Mouse (Mus musculus) midbrain, embryonic 13.5 days (tissue): ENCODE measurements around the gene Setd4. TPM values are rescaled to one million over a fixed set of nuclear protein-coding genes. Genes with fewer than 3 reads are reported as not detected.
A peak's percentile ranks its signal among the peaks of the same experiment; 100 is the strongest.

Experiments
- ATAC-seq: fragments of 200-750 bp; cut with Nextera tagmentation; 2 replicates; pipeline ENCODE4 v1.8.0; 2017; ENCODE audit warnings: mild to moderate bottlenecking, moderate TSS enrichment, moderate library complexity
- H3K27ac ChIP-seq: fragments of 300-500 bp; sonication (generic); 2 replicates; pipeline ENCODE4 v1.5.1; 2015; ENCODE audit warnings: inconsistent platforms, mild to moderate bottlenecking, moderate library complexity
- H3K27me3 ChIP-seq: fragments of 300-500 bp; sonication (generic); 2 replicates; pipeline ENCODE4 v1.6.1; 2015; ENCODE audit warnings: mild to moderate bottlenecking, inconsistent platforms
- H3K36me3 ChIP-seq: fragments of 300-500 bp; sonication (generic); 2 replicates; pipeline ENCODE4 v1.6.1; 2015; ENCODE audit warnings: mild to moderate bottlenecking, inconsistent platforms
- H3K4me1 ChIP-seq: fragments of 300-500 bp; sonication (generic); replicated peaks from 2 replicates; pipeline ENCODE4 v1.6.1; 2015; ENCODE audit warnings: inconsistent platforms
- H3K4me2 ChIP-seq: fragments of 300-500 bp; sonication (generic); replicated peaks from 2 replicates; pipeline ENCODE4 v1.6.1; 2015; ENCODE audit warnings: moderate library complexity, mild to moderate bottlenecking, inconsistent platforms
- H3K4me3 ChIP-seq: fragments of 300-500 bp; sonication (generic); replicated peaks from 2 replicates; pipeline ENCODE4 v1.5.1; 2015; ENCODE audit warnings: mild to moderate bottlenecking, inconsistent platforms
- H3K9ac ChIP-seq: fragments of 300-500 bp; sonication (generic); replicated peaks from 2 replicates; pipeline ENCODE4 v1.6.1; 2015; ENCODE audit warnings: mild to moderate bottlenecking, inconsistent platforms
- H3K9me3 ChIP-seq: fragments of 300-500 bp; sonication (generic); 2 replicates; pipeline ENCODE4 v1.6.1; 2016; ENCODE audit warnings: mild to moderate bottlenecking, inconsistent platforms
- WGBS: fragments of 180-500 bp; shearing (Covaris S2); methylation state at CpG from one replicate; pipeline ENCODE4 v1.1.7; 2015; 5-methylcytosine and 5-hydroxymethylcytosine counted together
- polyA plus RNA-seq: library from polyadenylated mRNA; unstranded; fragments of >200 nt; fragmentation: Nextera tagmentation; extraction: Ambion mirVana; gene quantifications from 2 replicates; pipeline ENCODE4 v1.2.1, GENCODE M21; 2015

The Setd4 gene
- polyA plus RNA-seq, 1 experiment from 2014 or later, result 16.4 TPM

- under 1% methylated on average over 32 of the region's 32 CpGs for WGBS
- peak; percentile 53 for ATAC-seq
- H3K9ac ChIP-seq, result peak overlapping the region; percentile 76
These were observed 3.8 kb upstream of the Setd4 start for GRCm38 (mm10) chr16:93607669-93608101.

GRCm38 (mm10) chr16:93606146-93606545 is 2.3 kb upstream of the Setd4 start:
- H3K36me3 ChIP-seq, result peaks cover 20% of the 10 kb centered on the region
- H3K9ac ChIP-seq, result no peak overlapping the region
- peaks cover 38% of the 10 kb centered on the region for H3K4me1 ChIP-seq
- 89% methylated on average over 7 of the region's 7 CpGs for WGBS
- no peaks in the 10 kb centered on the region for H3K9me3 ChIP-seq
- no peak overlapping the region for H3K27ac ChIP-seq
- no peak overlapping the region for H3K4me2 ChIP-seq
- H3K27me3 ChIP-seq, result 0 out of 2 replicates have a peak, but pooled peaks cover 5% of the 10 kb centered on the region
- no peak for ATAC-seq
- no peak overlapping the region for H3K4me3 ChIP-seq

More at GRCm38 (mm10) chr16:93607669-93608101, 3.8 kb upstream of the Setd4 start:
- peak overlapping the region; percentile 83 for H3K27ac ChIP-seq
- no peaks in the 10 kb centered on the region for H3K9me3 ChIP-seq
- H3K4me1 ChIP-seq, result peaks cover 36% of the 10 kb centered on the region
- H3K27me3 ChIP-seq, result 0 out of 2 replicates have a peak, but pooled peaks cover 5% of the 10 kb centered on the region
- peak overlapping the region; percentile 73 for H3K4me3 ChIP-seq
- peaks cover 33% of the 10 kb centered on the region for H3K36me3 ChIP-seq
- peak overlapping the region; percentile 84 for H3K4me2 ChIP-seq

DNA sequence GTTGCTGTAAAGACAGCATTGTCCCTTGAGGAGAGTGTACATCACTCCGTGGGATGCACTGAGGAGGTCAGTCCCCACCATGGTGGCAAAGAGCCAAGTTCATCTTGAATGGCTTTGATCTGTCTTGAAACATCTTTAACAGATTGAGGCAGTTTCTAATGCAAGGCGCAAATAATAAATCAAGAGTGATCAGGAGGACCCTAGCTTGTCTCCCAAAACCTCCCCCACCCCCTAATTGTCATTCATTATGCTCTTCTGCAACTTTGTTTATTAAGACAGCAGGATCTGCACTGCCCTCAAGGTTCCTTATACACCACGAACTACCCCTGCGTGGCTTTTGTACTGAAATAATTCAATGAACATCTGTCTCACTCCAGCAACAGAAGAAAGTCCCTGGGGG is 1.7 kb upstream of the Setd4 start, which contains the start of gene Cbr1:
TSS of gene Cbr1 (plus strand) at position 301 of the 400 bp plus-strand sequence.
- H3K27ac ChIP-seq, result peak within 1 kb of the TSS; percentile 93
- no peaks in the 10 kb centered on the region for H3K9me3 ChIP-seq
- peaks cover 38% of the 10 kb centered on the region for H3K4me1 ChIP-seq
- H3K4me3 ChIP-seq, result peak within 1 kb of the TSS; percentile 49
- peaks cover 14% of the 10 kb centered on the region for H3K36me3 ChIP-seq
- peak within 1 kb of the TSS; percentile 64 for H3K9ac ChIP-seq
- 59% methylated on average over 4 of the region's 4 CpGs for WGBS
- no peak for ATAC-seq
- 0 out of 2 replicates have a peak, but pooled peaks cover 5% of the 10 kb centered on the region for H3K27me3 ChIP-seq
- peak within 1 kb of the TSS; percentile 73 for H3K4me2 ChIP-seq

DNA sequence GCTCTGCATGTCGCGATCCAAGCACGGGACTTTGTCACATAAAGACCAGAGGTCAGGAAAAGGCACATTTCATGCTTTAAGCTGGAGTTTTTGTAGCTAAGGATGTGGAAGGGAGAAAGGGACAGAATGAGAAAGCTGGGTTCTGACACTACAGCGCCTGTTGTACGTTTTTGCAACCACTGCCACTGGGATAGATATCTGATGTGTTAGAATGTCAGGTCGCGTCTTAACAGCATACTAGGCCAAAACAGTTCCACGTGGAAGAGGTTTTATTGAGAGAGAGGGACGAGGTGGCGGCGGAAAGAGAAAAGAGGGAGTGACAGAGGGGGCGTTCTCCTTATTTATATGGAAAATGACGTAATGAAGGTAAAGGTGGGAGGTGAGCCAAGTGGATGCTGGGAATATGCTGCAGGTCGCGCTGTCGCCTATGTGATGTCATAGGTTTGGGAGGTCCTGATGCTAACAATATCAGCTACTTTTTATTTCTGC is 662 bp upstream of the Setd4 start:
- Histone ChIP-seq H3K9ac (peak overlapping the region; percentile 64), H3K9me3 (no peaks in the 10 kb centered on the region), H3K4me3 (peak overlapping the region; percentile 49), H3K4me2 (peak overlapping the region; percentile 73), H3K27me3 (0 out of 2 replicates have a peak, but pooled peaks cover 5% of the 10 kb centered on the region), H3K36me3 (peaks cover 6% of the 10 kb centered on the region; the same call in 1 of the 2 replicates), H3K4me1 (peaks cover 33% of the 10 kb centered on the region), H3K27ac (peak overlapping the region; percentile 93)
- WGBS, result 1% methylated on average over 16 of the region's 16 CpGs
- no peak for ATAC-seq

DNA sequence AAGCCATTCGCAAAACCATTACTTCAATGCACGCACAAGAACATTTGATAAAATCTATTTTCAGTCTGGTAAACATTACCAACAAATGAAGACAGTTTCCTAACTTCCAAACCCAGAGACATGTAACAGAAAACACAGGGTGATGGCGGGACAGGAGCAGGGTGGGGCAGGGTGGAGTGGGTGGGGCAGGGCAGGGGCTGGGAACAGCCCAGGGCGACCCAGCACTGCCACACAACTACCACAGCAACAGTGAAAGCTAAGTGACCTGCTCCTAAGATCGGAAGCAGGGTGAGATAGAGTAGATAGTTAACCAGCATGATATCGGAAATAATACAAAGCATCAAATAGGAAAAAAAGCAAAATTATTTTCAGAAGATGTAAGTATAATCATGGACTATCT is 4.4 kb downstream of the Setd4 start:
- 87% methylated on average over 6 of the region's 6 CpGs for WGBS
- no peak overlapping the region for H3K9ac ChIP-seq
- no peaks in the 10 kb centered on the region for H3K9me3 ChIP-seq
- H3K4me1 ChIP-seq, result peaks cover 9% of the 10 kb centered on the region
- no peak overlapping the region for H3K27ac ChIP-seq
- no peaks in the 10 kb centered on the region for H3K27me3 ChIP-seq
- no peak overlapping the region for H3K4me3 ChIP-seq
- ATAC-seq, result no peak
- H3K36me3 ChIP-seq, result peaks cover 40% of the 10 kb centered on the region
- no peak overlapping the region for H3K4me2 ChIP-seq

DNA sequence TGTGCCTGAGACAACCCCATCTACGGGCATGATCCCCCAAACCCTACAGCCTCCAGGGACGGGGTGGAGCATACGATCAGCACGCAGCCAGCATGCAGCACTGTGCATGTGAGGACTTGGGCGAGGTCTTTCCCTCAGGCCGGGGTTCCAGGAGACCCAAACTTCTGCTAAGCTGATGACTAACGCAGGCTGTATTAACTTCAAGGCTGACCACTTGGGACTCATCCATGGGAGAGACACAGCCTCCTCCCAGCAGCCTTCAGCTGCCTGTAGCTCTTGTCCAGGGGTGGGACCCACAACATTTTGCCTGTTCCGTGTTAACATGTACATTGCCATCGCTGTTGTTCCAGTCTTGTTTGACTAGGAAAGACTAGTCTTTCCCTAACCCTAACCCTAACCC is 6.3 kb downstream of the Setd4 start:
- WGBS, result 93% methylated on average over 9 of the region's 9 CpGs
- H3K36me3 ChIP-seq, result peaks cover 55% of the 10 kb centered on the region
- H3K4me2 ChIP-seq, result no peak overlapping the region
- no peak overlapping the region for H3K4me3 ChIP-seq
- no peak for ATAC-seq
- H3K27me3 ChIP-seq, result no peaks in the 10 kb centered on the region
- no peaks in the 10 kb centered on the region for H3K9me3 ChIP-seq
- peaks cover under 1% of the 10 kb centered on the region; the same call in 1 of the 2 replicates for H3K4me1 ChIP-seq
- H3K27ac ChIP-seq, result no peak overlapping the region
- no peak overlapping the region for H3K9ac ChIP-seq

GRCm38 (mm10) chr16:93596807-93597206 is 7.1 kb downstream of the Setd4 start:
- Histone ChIP-seq H3K4me2 (no peak overlapping the region), H3K27ac (no peak overlapping the region), H3K9me3 (no peaks in the 10 kb centered on the region), H3K4me3 (no peak overlapping the region), H3K9ac (no peak overlapping the region), H3K4me1 (no peaks in the 10 kb centered on the region), H3K36me3 (peaks cover 55% of the 10 kb centered on the region), H3K27me3 (no peaks in the 10 kb centered on the region)
- no peak for ATAC-seq
- WGBS, result 93% methylated on average over 7 of the region's 7 CpGs

DNA sequence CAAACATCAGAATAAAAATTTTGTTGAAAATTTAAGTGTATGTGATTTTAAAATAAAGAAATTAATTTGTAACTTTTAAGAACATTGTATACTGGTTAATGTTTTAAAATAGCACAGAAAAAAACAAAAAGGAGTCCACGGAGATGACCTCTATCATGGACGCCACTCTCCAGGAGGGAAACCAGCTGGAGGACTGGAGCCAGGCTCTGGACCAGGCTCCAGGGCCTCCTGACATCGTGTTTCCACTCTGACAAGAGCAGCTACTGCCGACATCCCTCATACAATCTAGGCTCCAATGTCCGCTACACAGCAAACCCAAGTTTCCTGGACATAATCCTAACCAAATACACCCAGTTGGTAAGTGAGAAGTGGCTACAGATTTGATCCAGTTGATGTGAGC is 8.1 kb downstream of the Setd4 start:
- 92% methylated on average over 5 of the region's 5 CpGs for WGBS

DNA sequence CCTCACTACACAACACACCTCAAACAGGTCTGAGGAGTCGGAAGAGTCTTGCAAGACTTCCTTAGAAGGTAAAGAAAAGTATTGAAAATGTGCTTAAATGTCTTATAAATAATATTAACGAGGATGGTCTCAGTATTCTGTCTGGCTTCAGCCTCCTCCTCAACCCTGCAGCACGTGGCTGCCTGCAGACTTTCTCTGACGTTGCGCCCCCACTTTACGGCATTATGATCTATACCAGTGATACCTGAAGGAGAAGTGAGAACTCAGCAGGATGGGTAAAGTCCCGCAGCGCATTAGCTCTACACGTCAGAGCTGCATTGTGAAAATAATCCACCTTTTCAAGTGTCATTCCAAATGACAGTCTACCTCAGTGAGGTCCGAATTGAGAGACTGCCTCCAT is 9.4 kb downstream of the Setd4 start:
- no peaks in the 10 kb centered on the region for H3K9me3 ChIP-seq
- no peak for ATAC-seq
- H3K4me3 ChIP-seq, result no peak overlapping the region
- 90% methylated on average over 10 of the region's 10 CpGs for WGBS
- no peaks in the 10 kb centered on the region for H3K4me1 ChIP-seq
- H3K27ac ChIP-seq, result no peak overlapping the region
- no peak overlapping the region for H3K9ac ChIP-seq
- no peaks in the 10 kb centered on the region for H3K27me3 ChIP-seq
- H3K36me3 ChIP-seq, result peaks cover 74% of the 10 kb centered on the region
- no peak overlapping the region for H3K4me2 ChIP-seq

More for the DNA sequence above, 8.1 kb downstream of the Setd4 start:
- Histone ChIP-seq H3K4me2 (no peak overlapping the region), H3K27me3 (no peaks in the 10 kb centered on the region), H3K36me3 (peaks cover 61% of the 10 kb centered on the region), H3K9ac (no peak overlapping the region), H3K4me1 (no peaks in the 10 kb centered on the region), H3K27ac (no peak overlapping the region), H3K4me3 (no peak overlapping the region), H3K9me3 (no peaks in the 10 kb centered on the region)
- ATAC-seq, result no peak

GRCm38 (mm10) chr16:93593406-93593805 is 10.5 kb downstream of the Setd4 start:
- Histone ChIP-seq H3K27ac (no peak overlapping the region), H3K4me2 (no peak overlapping the region), H3K9me3 (no peaks in the 10 kb centered on the region), H3K4me1 (no peaks in the 10 kb centered on the region), H3K4me3 (no peak overlapping the region), H3K9ac (no peak overlapping the region), H3K36me3 (peaks cover 74% of the 10 kb centered on the region), H3K27me3 (no peaks in the 10 kb centered on the region)
- no peak for ATAC-seq
- 94% methylated on average over 8 of the region's 8 CpGs for WGBS

DNA sequence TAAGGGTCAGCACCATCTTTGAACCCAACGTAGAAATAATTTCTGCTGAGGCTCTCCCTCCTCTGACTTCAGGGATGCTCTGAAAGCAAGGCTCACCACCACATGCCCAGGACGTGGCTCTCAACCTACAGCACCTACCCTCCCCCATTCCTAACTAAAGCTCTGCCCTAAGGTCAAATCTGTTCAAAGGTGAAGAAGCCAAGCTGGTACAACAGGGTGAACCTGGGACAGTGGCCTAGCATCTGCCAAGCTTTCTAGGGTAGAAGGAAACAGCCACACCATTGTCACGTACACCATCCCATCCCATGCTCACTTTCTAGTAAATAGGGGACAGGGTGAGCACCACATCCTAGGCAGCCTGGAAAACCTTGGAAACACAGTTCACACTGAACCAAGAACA is 11.2 kb downstream of the Setd4 start:
- 96% methylated on average over 3 of the region's 3 CpGs for WGBS
- Histone ChIP-seq H3K4me2 (no peak overlapping the region), H3K36me3 (peaks cover 74% of the 10 kb centered on the region), H3K9ac (no peak overlapping the region), H3K4me3 (no peak overlapping the region), H3K27me3 (no peaks in the 10 kb centered on the region), H3K27ac (no peak overlapping the region), H3K9me3 (no peaks in the 10 kb centered on the region), H3K4me1 (no peaks in the 10 kb centered on the region)
- no peak for ATAC-seq

DNA sequence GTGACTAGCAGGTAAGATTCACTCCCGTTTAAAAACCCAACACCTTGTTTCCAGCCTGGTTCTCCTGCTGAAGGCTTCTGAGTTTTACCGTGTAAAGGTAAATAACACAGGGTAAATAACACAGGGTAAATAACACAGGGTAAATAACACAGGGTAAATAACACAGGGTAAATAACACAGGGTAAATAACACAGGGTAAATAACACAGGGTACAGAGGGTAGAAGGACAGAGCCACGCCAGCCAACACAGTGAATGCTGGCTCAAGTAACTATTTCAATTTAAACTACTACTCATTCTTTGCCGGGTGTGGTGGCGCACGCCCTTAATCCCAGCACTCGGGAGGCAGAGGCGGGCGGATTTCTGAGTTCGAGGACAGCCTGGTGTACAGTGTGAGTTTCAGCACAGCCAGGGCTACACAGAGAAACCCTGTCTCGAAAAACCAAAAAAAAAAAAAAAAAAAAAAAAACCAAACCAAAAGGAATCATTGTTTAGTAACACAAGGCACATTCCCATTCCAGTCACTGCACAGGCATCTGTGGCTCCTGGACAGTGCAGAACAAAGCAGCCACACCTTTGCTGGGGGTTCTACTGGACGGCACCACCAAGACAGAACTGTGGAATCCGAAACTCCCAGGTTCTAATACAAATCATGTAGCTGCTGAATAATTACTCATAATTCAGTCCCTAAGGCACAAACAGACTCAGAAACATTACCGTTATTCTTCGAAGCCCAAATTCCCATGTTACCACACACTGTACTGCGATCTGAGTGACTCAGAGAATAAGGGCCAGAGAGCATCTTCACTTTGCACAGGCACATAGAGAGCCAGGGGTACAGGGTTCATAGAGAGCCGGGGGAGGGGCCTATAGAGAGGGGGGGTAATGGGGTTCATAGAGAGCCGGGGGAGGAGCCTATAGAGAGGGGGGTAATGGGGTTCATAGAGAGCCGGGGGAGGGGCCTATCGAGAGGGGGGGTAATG is 12.1 kb downstream of the Setd4 start:
- ATAC-seq, result no peak
- Histone ChIP-seq H3K4me1 (no peaks in the 10 kb centered on the region), H3K9ac (no peak overlapping the region), H3K4me3 (no peak overlapping the region), H3K4me2 (no peak overlapping the region), H3K9me3 (no peaks in the 10 kb centered on the region), H3K27me3 (no peaks in the 10 kb centered on the region), H3K27ac (no peak overlapping the region), H3K36me3 (peaks cover 68% of the 10 kb centered on the region)
- 91% methylated on average over 20 of the region's 20 CpGs for WGBS
